Mouse (Mus musculus) kidney, adult 2 months (tissue): Measurements from ENCODE around the gene Lpcat1.

Experiments
- CTCF ChIP-seq: fragments of 200-500 bp; conservative IDR thresholded peaks from 2 replicates; pipeline ENCODE4 v1.5.1; 2011; ENCODE audit warnings: low read depth, mild to moderate bottlenecking, control low read depth, low read length, moderate library complexity, mixed read lengths; ENCODE audit not compliant: insufficient read depth, insufficient read length
- POLR2A ChIP-seq: fragments of 200-500 bp; IDR thresholded peaks from one replicate; pipeline ENCODE4 v1.6.1; 2011; ENCODE audit warnings: low read depth, low read length, control low read depth

GRCm38 (mm10) chr13:73426587-73426986 is 40.4 kb upstream of the Lpcat1 start:
- TF ChIP-seq CTCF (no peak), POLR2A (no peak)
